Mouse (Mus musculus) heart, adult 11 months (tissue): ENCODE results near the gene Rtkn2.

Source experiments
- DNase-seq: peaks from one replicate; pipeline ENCODE4 v3.0.0; 2022

The Rtkn2 gene

DNA sequence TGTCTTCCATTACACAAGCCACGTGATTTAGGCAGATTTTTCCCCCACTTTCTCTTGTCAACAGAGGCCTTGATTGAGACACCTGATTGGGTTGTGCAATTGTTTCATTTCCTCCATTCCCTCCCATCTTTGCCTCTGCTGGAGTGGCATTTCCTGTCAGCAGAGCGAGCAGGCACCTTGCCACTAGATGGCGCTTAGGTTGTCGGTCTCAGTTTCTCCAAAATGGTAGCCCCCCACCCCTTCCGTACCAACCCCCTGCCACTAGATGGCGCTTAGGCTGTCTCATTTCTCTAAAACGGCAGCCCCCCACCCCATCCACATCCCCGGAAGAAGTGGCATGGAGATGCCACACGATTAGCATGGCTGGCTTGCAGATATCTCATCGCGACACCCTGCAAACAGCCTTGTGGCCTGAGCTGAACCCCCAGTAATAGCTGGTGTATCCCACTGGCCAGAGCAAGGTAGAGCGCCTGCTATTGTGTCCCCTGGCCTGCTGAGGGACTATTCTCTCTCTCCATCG lies 18.8 kb downstream of the Rtkn2 start:
- DNase-seq: peak; percentile 95

DNA sequence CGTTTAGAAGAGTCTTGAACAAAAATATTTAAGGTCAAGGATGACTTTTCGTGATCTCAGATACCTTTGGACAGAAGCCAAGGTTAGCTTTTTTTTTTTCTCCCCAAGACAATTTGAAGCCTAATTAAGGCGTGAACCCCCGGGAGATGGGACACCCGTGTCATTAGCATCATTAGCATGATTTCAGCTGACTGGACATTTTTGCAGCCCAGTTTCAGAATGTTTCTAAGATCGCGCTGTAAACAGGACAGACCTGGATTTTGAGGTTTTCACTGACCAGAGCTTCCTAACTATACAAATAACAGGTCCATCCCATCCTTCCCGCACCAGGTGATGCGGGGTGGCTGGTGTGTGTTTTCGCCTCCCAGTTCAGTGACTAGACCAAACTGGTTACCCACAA lies 19.8 kb downstream of the Rtkn2 start:
- no peak for DNase-seq

DNA sequence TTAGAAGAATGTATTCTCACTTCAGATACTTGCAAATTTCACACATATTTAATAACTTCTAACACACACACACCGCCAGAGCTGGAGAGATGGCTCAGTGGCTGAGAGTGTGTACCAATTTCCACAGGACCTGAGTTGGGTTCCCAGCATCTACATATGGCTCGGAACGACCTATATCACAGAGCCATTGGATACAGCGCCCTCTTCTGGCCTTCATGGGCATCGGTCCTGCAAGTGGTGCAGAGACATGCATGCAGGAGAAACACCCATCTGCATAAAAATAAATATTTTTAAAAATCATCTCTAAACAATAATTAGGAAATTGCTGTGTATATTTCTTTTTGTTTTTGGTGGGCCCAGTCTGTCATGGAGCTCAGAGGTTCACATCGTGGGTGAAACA lies 22.1 kb downstream of the Rtkn2 start:
- no peak for DNase-seq

DNA sequence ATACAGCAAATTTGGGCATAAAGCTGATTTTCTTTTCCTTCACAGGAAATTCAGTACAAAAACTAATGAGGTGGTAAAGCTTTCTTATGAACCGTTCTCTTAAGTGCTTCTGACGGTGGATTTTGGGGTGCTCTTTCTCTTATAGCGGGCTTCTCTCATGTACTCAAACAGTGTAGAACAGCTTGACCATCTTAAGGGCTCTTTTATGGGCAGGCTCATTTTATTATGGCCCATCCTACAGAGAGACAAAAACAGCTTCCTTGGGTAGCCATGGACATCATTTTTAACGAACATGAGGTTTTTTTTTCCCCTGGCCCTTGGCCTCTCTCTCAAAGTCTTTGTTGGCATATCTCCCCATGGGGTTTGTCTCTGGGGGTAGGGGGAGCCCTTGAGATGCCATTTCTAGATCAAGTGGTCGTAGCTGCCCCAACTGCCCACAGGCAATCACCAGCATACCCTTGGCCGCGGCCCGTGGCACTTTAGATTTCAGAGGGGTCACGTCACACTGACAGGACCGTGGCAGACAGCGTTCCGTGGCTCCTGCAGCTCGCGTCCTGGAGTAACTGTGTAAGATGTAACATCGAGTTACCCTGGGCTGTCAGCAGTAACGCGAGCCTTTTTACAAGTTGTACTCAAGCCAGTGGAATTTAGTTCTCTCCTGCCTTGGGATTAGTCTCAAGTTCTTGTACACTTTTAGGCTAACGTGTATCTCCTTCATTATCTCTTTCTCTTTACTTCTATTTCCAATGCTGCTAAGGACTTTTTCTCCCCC lies 24.5 kb downstream of the Rtkn2 start:
- no peak for DNase-seq

DNA sequence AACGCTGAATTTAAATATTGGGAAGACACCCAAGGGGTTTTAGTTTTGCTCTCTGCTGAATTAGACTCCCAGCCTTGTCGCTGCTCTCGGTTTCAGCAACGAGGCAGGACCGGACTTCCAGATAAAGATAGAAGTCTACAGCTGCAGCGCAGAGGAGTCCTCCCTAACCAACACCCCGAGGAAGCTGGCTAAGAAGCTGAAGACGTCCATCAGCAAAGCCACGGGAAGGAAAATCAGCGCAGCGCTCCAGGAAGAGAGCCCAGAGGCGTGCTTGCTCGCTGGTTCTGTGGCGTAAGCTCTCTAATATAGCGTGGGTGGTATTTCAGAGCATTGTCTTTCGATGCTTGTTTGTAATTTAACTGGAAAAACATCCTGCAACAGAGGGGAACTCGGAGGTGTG lies 26.0 kb downstream of the Rtkn2 start:
- peak; percentile 96 for DNase-seq

DNA sequence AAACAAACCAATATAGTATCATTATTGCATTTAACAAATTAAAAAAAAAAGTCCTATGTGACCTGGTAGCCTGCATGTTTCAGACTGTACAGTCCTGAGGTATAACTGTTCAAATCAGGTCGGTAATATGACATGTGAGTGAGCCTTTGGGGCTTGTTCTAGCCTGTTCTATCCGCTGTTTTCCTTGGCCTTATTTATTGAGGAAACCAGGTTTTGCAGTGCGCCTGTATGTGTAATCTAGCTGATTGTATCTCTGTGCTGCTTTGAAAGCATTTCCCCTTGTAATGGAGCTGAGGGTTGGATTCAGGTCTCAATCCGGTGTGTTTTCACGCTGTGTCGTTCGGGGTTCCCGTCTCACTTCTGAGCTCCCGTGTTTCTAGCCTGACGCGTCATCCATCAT lies 27.1 kb downstream of the Rtkn2 start:
- DNase-seq: no peak

DNA sequence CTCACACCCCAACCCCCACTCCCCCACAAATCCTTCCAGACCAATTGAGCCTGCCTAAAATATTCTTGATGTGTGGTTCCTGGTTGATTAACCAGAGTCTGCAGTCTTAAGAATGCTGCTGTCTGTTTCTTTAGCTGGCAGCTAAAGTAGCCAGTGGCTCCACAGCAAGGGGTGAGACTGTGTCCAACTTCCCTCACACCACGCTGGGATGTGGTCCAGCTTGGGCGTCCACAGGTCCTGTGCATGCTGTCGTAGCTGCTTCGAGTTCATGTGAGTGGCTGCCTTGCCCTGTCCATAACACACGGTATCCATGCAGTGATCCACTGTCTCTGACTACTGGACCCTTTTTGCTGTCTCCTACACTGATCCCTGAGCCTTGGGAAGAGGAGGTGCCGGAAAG lies 27.7 kb downstream of the Rtkn2 start:
- no peak for DNase-seq

DNA sequence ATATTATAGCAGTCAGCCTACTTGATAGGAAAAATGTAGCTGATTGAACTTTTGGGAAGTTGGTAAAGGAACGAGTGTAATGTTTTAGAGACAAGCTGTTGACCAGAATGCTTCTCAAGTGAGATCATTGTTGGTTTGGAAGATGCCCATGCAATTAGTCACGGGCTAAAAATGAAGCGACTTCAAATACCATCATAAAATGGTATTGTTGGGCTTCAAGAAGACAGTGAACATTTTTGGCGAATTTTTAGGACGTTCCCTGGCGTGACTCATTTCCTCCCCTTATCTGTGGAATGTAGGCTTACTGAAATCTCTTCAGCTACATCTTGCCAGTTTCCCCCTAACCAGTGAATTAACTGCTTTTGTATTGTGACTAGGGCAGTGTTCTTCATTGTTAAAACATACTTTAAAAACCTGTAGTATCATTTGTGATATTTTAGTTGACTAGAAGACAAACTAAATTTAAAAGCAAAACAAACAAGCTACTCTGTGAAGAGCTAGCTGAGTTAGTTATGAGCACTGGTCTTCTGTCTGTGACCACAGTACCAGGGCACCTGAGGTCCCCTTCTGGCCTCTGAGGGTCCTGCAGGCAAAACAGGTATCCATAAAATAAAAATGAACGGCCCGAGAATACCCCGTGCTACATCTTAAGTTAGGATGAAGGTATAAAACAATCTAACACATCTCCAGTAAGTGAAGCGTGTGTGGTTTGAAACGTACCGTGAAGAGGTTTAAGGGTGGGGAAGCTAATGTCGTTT lies 29.0 kb downstream of the Rtkn2 start:
- DNase-seq: peak; percentile 92

DNA sequence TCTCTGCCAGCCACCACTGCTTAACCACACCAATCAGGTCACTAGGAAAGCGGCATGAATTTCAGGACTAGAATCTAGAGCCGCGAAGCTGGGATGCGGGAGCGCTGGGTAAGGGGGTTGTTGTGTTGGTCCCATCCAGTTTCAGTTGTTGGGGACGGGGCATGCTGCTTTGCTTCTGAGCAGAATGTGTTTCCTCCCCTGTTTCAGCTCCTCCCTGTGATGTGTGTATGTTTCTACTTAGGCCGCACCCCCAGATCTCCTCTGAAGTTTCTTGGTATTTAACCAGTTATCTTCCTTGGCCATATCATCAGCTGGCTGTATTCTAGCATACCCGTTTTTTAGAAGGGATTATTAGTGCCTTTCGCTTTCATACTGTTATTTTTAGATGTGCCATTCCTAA lies 29.9 kb downstream of the Rtkn2 start:
- no peak for DNase-seq

DNA sequence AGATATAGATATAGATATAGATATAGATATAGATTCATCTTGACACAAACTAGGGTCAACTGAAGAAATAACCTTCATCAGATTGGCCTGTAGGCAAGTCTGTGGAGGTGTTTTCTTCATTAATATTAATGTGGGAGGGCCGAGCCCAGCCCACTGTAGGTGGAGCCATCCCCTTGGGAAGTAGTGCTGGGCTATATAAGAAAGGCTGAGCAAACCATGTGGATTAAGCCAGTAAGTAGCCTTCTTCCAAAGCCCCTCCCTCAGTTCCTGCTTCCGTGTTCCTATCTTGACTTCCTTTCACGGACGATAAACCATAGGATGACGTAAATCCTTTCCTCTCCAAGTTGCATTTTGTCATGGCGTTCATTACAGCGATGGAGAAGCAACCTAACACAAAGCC lies 30.5 kb downstream of the Rtkn2 start:
- DNase-seq: no peak

DNA sequence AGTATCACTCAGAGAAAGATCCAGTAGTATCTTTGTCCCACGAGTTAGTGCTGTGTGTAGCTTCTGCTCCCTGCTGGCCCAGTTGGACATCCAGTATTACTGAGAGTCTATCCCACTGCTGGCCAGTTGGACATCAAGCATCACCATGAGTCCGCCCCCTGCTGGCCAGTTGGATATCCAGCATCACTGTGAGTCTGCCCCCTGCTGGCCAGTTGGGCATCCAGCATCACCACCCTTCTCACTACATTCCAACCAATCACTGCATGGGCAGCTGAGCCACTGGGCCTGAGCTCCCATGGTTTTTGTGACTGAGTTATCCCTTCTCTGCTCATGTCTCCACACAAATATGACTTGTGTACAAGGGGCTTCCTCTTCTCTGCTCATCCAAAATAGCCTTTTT lies 33.8 kb downstream of the Rtkn2 start:
- peak; percentile 91 for DNase-seq

DNA sequence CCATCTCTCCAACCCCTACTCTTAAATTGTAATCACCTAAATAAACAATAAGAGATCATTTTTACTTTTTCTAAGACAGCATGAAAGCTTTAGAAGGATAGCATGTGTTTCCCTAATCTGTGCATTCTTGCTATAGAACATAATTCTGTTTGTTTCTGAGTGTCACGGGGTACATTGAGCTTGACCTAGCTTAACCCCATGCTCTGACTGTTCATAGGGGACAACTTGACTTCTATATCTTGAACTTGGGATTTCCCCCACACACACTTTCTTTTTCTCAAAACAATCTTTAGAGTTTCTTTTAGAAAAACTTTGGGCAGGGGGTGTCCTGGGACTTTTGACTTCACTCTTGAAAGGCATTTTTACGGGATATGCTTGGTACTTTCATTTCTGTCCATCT lies 41.4 kb downstream of the Rtkn2 start:
- DNase-seq: no peak

DNA sequence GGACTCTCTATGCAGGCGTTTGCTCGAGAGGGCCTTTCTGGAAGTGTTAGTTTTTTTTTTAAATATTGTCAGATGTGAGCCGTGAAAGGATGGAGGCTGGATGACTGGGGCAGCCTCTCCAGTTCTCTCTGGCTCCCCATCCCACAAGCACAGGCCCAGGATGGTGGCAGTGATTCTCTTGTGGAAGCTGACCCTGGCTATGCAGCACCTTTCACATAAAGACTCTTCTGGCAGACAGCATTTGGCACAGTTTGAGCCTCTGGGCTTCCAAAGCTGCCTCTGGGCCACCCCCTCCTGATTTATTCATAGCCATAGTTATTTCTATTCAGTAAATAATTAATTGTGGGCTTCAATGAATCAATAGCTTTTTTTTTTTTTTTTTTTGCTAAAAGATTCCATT lies 46.3 kb downstream of the Rtkn2 start:
- no peak for DNase-seq

DNA sequence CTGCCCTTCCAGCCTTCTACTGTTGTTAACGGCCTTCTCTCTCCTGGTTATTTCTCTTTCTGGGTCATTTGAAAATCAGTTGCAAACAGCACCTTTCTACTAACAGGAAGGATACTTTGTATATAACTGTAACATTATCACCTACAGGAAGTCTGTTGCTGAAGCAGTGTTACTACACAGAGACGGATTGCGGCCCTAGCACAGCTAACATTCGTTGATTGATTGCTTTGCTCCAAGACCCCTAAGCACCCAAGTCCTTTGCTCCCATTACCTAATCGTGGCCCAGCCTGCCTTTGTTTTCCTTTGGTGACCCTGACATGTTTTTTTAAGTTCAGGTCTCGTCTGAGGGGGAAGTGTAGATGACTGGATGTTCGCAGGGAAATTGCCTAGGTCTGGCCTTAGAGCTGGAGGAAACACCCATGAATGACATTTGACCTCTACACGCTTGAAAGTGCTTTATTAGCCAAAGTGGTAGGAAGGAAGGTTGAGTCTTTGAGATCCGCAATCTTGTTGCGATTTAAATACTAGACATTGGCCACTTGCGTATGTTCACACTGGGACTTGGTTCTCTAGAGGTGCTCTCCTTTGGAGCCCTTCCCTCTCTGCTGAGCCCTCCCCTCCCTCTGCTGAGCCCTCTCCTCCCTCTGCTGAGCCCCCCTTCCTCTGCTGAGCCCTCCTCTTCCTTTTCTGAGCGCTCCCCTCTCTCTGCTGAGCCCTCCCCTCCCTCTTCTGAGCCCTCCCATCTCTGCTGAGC lies 49.1 kb downstream of the Rtkn2 start:
- DNase-seq: no peak

DNA sequence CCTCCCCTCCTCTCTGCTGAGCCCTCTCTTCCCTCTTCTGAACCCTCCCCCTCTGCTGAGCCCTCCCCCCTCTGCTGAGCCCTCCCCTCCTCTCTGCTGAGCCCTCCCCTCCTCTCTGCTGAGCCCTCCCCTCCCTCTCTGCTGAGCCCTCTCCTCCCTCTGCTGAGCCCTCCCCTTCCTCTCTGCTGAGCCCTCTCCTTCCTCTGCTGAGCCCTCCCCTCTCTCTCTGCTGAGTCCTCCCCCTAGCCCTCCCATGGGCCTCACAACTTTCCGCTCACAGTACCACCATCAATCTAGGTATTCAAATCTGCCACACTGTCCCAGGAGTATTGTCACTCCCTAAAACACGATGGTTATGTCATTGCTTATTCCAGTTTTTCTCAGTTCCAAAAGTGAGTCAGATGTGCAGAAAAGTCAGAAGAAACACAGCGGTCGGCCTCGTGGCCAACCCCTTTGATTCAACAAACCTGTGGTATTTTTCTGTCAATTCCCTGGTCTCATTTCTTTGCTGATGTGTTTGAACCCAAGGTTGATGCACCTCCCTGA lies 49.8 kb downstream of the Rtkn2 start:
- no peak for DNase-seq

DNA sequence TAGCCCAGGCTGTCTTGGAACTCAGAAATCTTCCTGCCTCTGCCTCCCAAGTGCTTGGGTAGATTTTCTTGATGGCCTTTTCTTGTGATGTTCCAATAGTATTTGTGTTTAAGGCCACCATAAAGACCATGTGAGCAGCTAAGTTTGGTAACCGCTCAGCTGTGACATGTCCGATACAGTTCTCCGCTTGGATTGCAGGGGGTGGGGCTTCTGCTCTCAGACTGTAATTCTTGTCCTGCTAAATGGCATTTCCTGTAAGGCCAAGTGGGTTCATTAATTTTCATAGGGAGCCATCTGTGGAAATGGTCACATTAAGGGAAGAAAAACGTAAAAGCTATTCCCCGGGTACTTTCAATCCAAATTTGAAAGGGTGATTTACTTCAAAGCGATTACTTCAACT lies 50.7 kb downstream of the Rtkn2 start:
- DNase-seq: no peak

DNA sequence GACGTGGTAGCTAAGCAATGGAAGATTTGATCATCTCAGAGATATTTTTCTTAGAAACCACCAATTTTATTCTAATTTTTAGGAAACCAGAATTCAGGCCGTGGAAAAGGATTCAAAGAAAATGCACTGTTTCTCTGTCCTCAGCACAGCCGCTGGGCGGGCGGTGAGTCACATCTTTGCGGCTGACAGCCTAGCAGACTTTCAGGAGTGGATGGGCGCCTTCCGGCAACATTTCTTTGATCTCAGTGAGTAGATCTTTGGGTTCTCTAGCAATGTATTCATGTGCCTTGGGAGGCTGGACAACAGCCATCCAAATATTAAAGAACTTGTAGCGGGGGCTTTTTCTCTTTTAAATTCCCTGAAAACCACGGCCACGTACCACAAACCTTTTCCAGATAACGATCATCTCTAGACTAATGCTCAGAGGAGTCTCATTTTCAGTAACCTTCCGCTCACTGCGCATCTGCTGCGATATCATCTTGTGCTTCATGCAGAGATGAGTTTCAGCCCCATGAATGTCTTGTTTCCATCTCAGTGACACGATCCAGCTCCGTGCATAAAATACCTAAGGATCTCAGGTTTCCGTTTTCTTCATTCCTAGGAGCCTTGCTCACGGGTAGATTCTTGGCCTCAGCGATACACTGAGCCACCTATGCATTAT lies 56.5 kb downstream of the Rtkn2 start:
- DNase-seq: no peak

DNA sequence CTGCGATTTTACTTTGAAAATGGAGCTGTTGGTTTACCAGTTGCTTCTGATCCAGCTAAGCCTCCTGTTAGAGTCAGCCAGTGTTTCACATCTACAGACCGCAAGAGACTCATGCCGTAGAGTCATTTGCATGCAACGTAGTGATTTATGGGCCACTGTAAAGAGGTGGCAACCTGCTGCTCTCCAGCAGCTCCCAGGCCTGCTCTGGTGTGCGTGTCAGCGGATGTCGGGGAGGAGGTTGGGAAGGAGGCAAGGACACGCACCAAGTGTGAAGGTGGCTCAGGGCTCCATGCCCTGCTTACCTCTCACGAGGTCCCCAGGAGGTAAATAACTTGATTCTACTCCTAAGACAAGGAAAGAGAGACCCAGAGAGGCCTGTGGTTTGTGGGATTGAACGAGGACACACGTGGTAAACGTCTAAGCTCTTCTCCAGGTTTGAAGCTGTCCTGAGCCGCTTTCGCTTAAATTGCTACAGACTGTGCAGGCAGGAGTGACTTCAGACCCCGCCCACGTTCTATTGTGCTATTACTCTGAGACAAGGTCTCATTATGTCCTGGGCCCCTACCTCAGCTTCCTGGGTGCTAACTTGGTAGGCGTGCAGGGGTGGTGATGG lies 57.1 kb downstream of the Rtkn2 start:
- DNase-seq: no peak

DNA sequence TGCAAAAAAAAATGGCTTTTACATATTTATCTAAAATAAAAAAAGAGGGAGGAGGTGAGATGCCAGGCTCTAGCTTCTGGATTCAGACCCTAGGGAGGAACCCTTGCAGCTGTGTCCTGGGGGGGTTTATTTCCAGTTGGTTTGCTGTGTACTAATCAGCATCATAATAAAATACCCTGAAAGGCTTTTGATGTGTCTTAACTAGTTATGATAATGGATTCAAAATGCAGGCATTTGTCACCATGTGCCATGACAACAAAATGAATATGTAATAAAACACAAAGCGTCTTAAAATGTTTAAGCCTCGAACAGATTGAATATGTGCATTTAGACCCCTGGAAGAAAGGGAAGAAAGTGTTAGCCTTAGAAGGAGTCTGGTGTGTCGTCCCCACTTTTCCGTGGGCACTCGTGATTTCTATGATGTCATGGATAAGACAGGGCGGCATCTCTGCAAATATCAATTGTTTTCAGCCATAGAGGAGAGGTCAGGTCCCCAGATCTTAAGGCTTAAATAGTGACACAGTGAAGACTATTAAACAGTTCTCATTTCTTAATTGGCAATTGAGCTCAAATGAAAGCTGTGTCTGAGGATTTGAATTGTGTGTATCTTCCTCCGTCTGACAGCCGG lies 59.7 kb downstream of the Rtkn2 start:
- DNase-seq: peak; percentile 25

DNA sequence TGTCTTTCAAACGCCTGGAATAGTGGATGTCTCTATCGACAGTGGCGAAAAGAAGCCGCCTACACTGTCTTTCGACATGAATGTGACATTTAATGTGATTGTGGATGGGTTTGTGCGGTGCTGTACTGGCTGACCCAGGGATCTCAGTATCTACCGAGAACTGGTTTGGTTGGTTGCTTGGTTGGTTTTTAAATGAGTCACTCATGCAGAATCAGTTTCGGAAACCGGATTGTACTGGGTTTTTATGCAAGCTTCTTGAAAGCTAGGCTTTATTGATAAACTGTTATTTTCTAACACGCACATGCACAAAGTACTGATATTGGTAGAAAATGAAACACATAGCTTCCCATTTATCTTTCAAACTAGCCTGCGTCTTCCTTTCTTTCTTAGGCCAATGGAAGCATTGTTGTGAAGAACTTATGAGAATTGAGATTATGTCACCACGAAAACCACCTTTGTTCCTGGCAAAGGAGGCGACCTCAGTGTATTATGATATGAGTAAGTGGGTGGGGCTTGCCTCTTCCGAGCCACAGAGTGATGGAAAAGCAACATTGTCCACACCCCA lies 60.4 kb downstream of the Rtkn2 start:
- DNase-seq: peak; percentile 35

DNA sequence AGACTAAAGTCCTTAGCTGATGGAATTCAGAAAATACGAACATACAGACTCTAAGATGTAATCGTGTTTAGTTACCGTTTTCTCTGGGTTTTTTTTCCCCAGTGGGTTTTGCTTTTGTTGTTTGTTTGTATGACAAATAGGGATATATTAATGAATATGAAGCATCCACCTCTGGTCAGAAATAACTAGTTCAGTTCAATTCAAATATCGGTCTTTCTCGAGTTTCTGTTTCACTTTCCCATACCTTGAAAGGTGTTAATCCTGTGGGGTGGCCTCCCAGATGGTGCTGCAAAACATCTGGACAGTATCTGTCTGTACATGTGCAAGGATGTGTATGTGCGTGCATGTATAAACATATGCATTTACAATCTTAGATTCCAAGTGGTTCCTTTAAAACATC lies 61.0 kb downstream of the Rtkn2 start:
- peak; percentile 2 for DNase-seq
